Mouse (Mus musculus) CH12.LX (cell line): ENCODE measurements around the gene Rnf5. TPM values are rescaled to one million over a fixed set of nuclear protein-coding genes. Genes with fewer than 3 reads are reported as not detected.

Source experiments
- DNase-seq: peaks from one replicate; pipeline ENCODE4 v3.0.0-alpha.2; 2013; ENCODE audit errors: extremely low read depth
- H3K27ac ChIP-seq: 2 replicates; pipeline ENCODE4 v1.5.1; 2012; ENCODE audit warnings: low read depth, mild to moderate bottlenecking, control low read depth, moderate library complexity; ENCODE audit not compliant: insufficient read depth
- H3K27me3 ChIP-seq: replicated peaks from 2 replicates; pipeline ENCODE3; 2012; ENCODE audit warnings: inconsistent platforms
- H3K36me3 ChIP-seq, 2 experiments: replicated peaks in 1 of 2; 2 replicates each; pipeline versions ENCODE3 to v1.6.1; 2012; ENCODE audit warnings: inconsistent platforms in 1 of 2, low read length in 1 of 2, mild to moderate bottlenecking in 1 of 2, mixed read lengths in 1 of 2, moderate library complexity in 1 of 2; ENCODE audit not compliant: control insufficient read depth in 1 of 2, insufficient read depth in 1 of 2
- H3K4me1 ChIP-seq, 2 experiments: 2 replicates each; pipeline ENCODE4 v1.6.1; 2012; ENCODE audit warnings: inconsistent platforms in 1 of 2, moderate library complexity in 1 of 2; ENCODE audit not compliant: insufficient read depth in 2 of 2, control insufficient read depth in 1 of 2
- H3K4me2 ChIP-seq: 2 replicates; pipeline ENCODE4 v1.6.1; 2012; ENCODE audit warnings: low read depth, mild to moderate bottlenecking, control low read depth; ENCODE audit not compliant: poor library complexity, insufficient read depth, severe bottlenecking
- H3K4me3 ChIP-seq, 3 experiments: fragments of 150-350 bp in 1 of 3; sonication (generic) in 1 of 3; replicated peaks in 1 of 3; 2 replicates each; pipeline versions ENCODE3 to v1.5.1; 2011 to 2012; ENCODE audit warnings: low read depth in 2 of 3, low read length in 2 of 3, mild to moderate bottlenecking in 2 of 3, moderate library complexity in 2 of 3, control low read depth in 1 of 3, improper control_type of control experiment in 1 of 3, inconsistent platforms in 1 of 3, mixed read lengths in 1 of 3; ENCODE audit not compliant: poor library complexity in 1 of 3
- H3K79me2 ChIP-seq: replicated peaks from 2 replicates; pipeline ENCODE4 v1.6.1; 2012; ENCODE audit warnings: mild to moderate bottlenecking, moderate library complexity; ENCODE audit not compliant: control insufficient read depth, poor library complexity, insufficient read depth, severe bottlenecking; ENCODE audit errors: extremely low read depth
- H3K9ac ChIP-seq: 2 replicates; pipeline ENCODE4 v1.6.1; 2012; ENCODE audit warnings: low read depth, mild to moderate bottlenecking, control low read depth, moderate library complexity; ENCODE audit not compliant: insufficient read depth
- H3K9me3 ChIP-seq: replicated peaks from 2 replicates; pipeline ENCODE3; 2012; ENCODE audit warnings: low read length, inconsistent platforms, mixed read lengths
- BHLHE40 ChIP-seq: IDR thresholded peaks from 2 replicates; pipeline ENCODE4 v1.6.1; 2011; ENCODE audit warnings: mild to moderate bottlenecking, low read depth, low read length, improper control_type of control experiment
- CTCF ChIP-seq, 2 experiments: IDR thresholded peaks in 1 of 2; conservative IDR thresholded peaks in 1 of 2; 2 replicates each; pipeline ENCODE4 v1.5.1; 2011 to 2012; ENCODE audit warnings: low read depth in 2 of 2, low read length in 2 of 2, improper control_type of control experiment in 1 of 2, inconsistent platforms in 1 of 2, mild to moderate bottlenecking in 1 of 2, moderate library complexity in 1 of 2
- ETS1 ChIP-seq: conservative IDR thresholded peaks from 2 replicates; pipeline ENCODE4 v1.6.1; 2012; ENCODE audit warnings: low read depth, mild to moderate bottlenecking, inconsistent platforms, low read length, improper control_type of control experiment, moderate library complexity
- HCFC1 ChIP-seq: IDR thresholded peaks from 2 replicates; pipeline ENCODE4 v1.6.1; 2012; ENCODE audit warnings: low read depth, mild to moderate bottlenecking, inconsistent platforms, low read length, improper control_type of control experiment
- IRF4 ChIP-seq: IDR thresholded peaks from 2 replicates; pipeline ENCODE4 v1.6.1; 2014; ENCODE audit warnings: low read depth, mild to moderate bottlenecking, inconsistent platforms, low read length, improper control_type of control experiment
- JUND ChIP-seq: conservative IDR thresholded peaks from 2 replicates; pipeline ENCODE4 v1.6.1; 2011; ENCODE audit warnings: low read depth, low read length, improper control_type of control experiment
- MAFK ChIP-seq: IDR thresholded peaks from 2 replicates; pipeline ENCODE4 v1.6.1; 2011; ENCODE audit warnings: low read length, improper control_type of control experiment; ENCODE audit not compliant: insufficient replicate concordance
- MAX ChIP-seq: IDR thresholded peaks from 2 replicates; pipeline ENCODE4 v1.6.1; 2011; ENCODE audit warnings: low read length, improper control_type of control experiment
- MAZ ChIP-seq: IDR thresholded peaks from 2 replicates; pipeline ENCODE4 v1.6.1; 2012; ENCODE audit warnings: low read depth, mild to moderate bottlenecking, inconsistent platforms, low read length, improper control_type of control experiment, moderate library complexity
- MXI1 ChIP-seq: IDR thresholded peaks from 2 replicates; pipeline ENCODE4 v1.6.1; 2011; ENCODE audit warnings: mild to moderate bottlenecking, low read depth, low read length, improper control_type of control experiment
- NRF1 ChIP-seq: IDR thresholded peaks from 2 replicates; pipeline ENCODE4 v1.6.1; 2014; ENCODE audit warnings: low read depth, mild to moderate bottlenecking, inconsistent platforms, low read length, improper control_type of control experiment, moderate library complexity
- POLR2A ChIP-seq: IDR thresholded peaks from 2 replicates; pipeline ENCODE4 v1.6.1; 2011; ENCODE audit warnings: low read depth, mild to moderate bottlenecking, improper control_type of control experiment, low read length
- POLR2AphosphoS2 ChIP-seq: IDR thresholded peaks from 2 replicates; pipeline ENCODE4 v1.6.1; 2011; ENCODE audit warnings: low read depth, low read length, improper control_type of control experiment
- RAD21 ChIP-seq: IDR thresholded peaks from 2 replicates; pipeline ENCODE4 v1.6.1; 2011; ENCODE audit warnings: low read depth, mild to moderate bottlenecking, low read length, improper control_type of control experiment, moderate library complexity
- SIN3A ChIP-seq: IDR thresholded peaks from 2 replicates; pipeline ENCODE4 v1.6.1; 2012; ENCODE audit warnings: low read length, improper control_type of control experiment, inconsistent platforms
- ZC3H11A ChIP-seq: IDR thresholded peaks from 2 replicates; pipeline ENCODE4 v1.6.1; 2012; ENCODE audit warnings: low read depth, mild to moderate bottlenecking, inconsistent platforms, low read length, improper control_type of control experiment
- ZMIZ1 ChIP-seq: IDR thresholded peaks from 2 replicates; pipeline ENCODE4 v1.6.1; 2012; ENCODE audit warnings: low read depth, mild to moderate bottlenecking, inconsistent platforms, low read length, improper control_type of control experiment
- dilution Hi-C: fragments of 300-500 bp; cut with MboI; formaldehyde crosslinking; loops from 2 replicates; pipeline ENCODE4 v1.14.3; 2020; ENCODE audit warnings: low sequenced_read_pairs; ENCODE audit not compliant: extremely low pct_unique_long_range_greater_than_20kb, extremely low pct_ligation_motif_present
- in situ Hi-C: fragments of 300-500 bp; cut with MboI; formaldehyde crosslinking; loops from 3 replicates; pipeline ENCODE4 v1.14.3; 2019; ENCODE audit warnings: low sequenced_read_pairs, low pct_ligation_motif_present, low pct_unique_long_range_greater_than_20kb, mixed read lengths
- polyA plus RNA-seq: library from polyadenylated mRNA; unstranded; fragments of >175 nt; gene quantifications from 2 replicates; pipeline ENCODE4 v1.2.1, GENCODE M21; 2012; ENCODE audit warnings: low read depth; ENCODE audit not compliant: insufficient read length
- total RNA-seq, 2 experiments: library from RNA; depleted of rRNA; stranded (reverse); fragments of 300-350 nt in 1 of 2; fragments of >200 nt in 1 of 2; gene quantifications; 2 replicates each; pipeline ENCODE4 v1.2.3; 2012 to 2014

Gene Rnf5
- total and polyA plus RNA-seq, 3 experiments: 8.4 to 35.1 (median 20.6) TPM

DNA sequence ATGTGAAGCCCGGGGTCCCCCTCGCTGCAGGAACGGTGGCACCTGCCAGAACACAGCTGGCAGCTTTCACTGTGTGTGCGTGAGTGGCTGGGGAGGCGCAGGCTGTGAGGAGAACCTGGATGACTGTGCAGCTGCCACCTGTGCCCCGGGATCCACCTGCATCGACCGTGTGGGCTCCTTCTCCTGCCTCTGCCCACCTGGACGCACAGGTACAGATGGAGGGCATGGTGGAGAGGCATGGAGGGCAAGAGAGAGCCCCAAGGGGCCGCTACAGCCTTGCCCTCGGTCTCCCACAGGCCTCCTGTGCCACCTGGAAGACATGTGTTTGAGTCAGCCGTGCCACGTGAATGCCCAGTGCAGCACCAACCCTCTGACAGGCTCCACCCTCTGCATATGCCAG, 35.1 kb downstream of the Rnf5 start:
- peaks cover 14% of the 10 kb centered on the region for H3K9me3 ChIP-seq
- in situ Hi-C loops (loop anchor here (5.0 kb wide), 1 partner anchor 49 kb away; the partner anchor contains the start of gene Egfl8), dilution Hi-C loops (no loop called here)
- H3K27me3 ChIP-seq: peaks cover 58% of the 10 kb centered on the region
- H3K4me2 ChIP-seq: no peak overlapping the region
- H3K79me2 ChIP-seq: no peaks in the 10 kb centered on the region
- DNase-seq: no peak
- H3K36me3 ChIP-seq: no peaks in the 10 kb centered on the region
- no peak for TF ChIP-seq POLR2AphosphoS2
- TF ChIP-seq NRF1: no peak
- no peak for TF ChIP-seq BHLHE40
- TF ChIP-seq MAZ: no peak
- no peak for TF ChIP-seq MXI1
- no peak for TF ChIP-seq IRF4
- no peak for TF ChIP-seq MAX
- TF ChIP-seq CTCF (conservative IDR thresholded peaks at IDR 0.05 in 1 of 2, IDR thresholded peaks at IDR 0.05 in 1 of 2; ENCODE audit: low read depth in 2 of 2, low read length in 2 of 2): no peak
- TF ChIP-seq ZC3H11A: no peak
- H3K27ac ChIP-seq: no peak overlapping the region
- peaks cover 0 to 2% of the 10 kb centered on the region in 2 experiments; a peak in 1 of 4 replicates for H3K4me1 ChIP-seq
- no peak overlapping the region for H3K9ac ChIP-seq
- no peak overlapping the region for H3K4me3 ChIP-seq

DNA sequence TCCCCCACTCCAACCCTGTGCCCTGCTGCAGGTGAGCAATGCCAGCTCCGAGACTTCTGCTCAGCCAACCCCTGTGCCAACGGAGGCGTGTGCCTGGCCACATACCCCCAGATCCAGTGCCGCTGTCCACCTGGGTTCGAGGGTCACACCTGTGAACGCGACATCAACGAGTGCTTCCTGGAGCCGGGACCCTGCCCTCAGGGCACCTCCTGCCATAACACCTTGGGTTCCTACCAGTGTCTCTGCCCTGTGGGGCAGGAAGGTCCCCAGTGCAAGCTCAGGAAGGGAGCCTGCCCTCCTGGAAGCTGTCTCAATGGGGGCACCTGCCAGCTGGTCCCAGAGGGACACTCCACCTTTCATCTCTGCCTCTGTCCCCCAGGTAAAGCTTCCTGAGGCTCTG, 36.2 kb downstream of the Rnf5 start:
- no peaks in the 10 kb centered on the region for H3K79me2 ChIP-seq
- H3K36me3 ChIP-seq: no peaks in the 10 kb centered on the region
- no peak overlapping the region for H3K4me2 ChIP-seq
- H3K27ac ChIP-seq: no peak overlapping the region
- H3K9me3 ChIP-seq: peaks cover 14% of the 10 kb centered on the region
- in situ Hi-C loops: loop anchor here (5.0 kb wide), 1 partner anchor 50 kb away; the partner anchor contains the start of gene Egfl8
- no peaks in the 10 kb centered on the region for H3K4me1 ChIP-seq
- TF ChIP-seq JUND: no peak
- TF ChIP-seq, all 38 proteins: peak for 0
- H3K9ac ChIP-seq: no peak overlapping the region
- dilution Hi-C loops: no loop called here
- no peak for DNase-seq
- peaks cover 63% of the 10 kb centered on the region for H3K27me3 ChIP-seq
- H3K4me3 ChIP-seq: no peak overlapping the region

DNA sequence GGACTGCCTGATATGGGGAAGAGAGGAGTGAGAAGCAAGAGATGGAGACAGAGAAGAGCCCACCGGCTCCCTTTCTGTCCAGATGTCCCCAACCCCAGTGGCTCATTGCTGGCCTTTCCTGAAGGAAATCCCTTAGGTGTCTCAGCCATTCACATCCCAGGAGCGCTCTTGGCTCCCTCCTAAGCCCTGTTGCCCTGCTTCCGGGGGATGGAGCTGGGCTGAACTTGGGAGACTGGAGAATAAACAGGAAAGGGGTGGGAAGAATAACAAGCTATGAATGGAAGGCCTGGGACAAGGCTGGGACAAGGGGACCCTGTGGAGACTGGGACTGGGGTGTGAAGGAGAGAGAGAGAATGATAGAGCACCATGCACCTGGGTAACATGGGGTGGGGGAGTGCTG, 38.7 kb downstream of the Rnf5 start:
- H3K9me3 ChIP-seq: peaks cover 10% of the 10 kb centered on the region
- no peak for DNase-seq
- H3K36me3 ChIP-seq: no peaks in the 10 kb centered on the region
- H3K4me1 ChIP-seq: peaks cover 0 to 9% of the 10 kb centered on the region in 2 experiments; a peak in 2 of 4 replicates
- in situ Hi-C loops: loop anchor here (5.0 kb wide), 1 partner anchor 53 kb away; the partner anchor contains the start of gene Egfl8
- no peak overlapping the region for H3K4me3 ChIP-seq
- no peak overlapping the region for H3K9ac ChIP-seq
- no peak overlapping the region for H3K27ac ChIP-seq
- TF ChIP-seq MAFK (no peak), ZMIZ1 (no peak), ZC3H11A (no peak), HCFC1 (no peak), ETS1 (no peak), RAD21 (no peak), POLR2AphosphoS2 (no peak), SIN3A (no peak), POLR2A (no peak), MAZ (no peak)
- no peak overlapping the region for H3K4me2 ChIP-seq
- no peaks in the 10 kb centered on the region for H3K79me2 ChIP-seq
- dilution Hi-C loops: no loop called here
- peaks cover 55% of the 10 kb centered on the region for H3K27me3 ChIP-seq
